ENCODE assay signal across 13 mouse cellular contexts in the genomic region with DNA sequence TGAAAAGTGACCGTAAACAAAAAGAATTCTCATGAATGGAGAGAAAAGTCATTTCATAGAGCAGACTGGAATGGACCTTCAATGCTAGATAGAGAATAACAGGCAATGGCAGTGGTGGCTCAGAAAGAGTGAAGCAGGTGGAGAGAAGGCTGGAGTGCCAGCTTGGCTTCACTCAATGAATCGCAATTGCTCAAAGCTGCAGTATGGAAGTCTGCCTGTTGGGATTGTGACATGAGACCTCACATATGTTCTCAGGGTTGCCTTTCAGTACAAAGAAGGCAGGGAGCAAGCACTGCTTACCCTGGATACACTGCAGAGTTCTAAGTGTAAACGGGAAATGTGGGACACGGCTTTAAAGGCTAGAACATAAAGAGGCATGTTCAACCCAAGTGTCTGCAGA.
"Had no signal": no experiment of that assay in that cellular context is flagged by ENCODE, and none has a peak within 500 bp of the region (broad histone marks: within the 10 kb centered on the region; RNA-seq: fewer than 3 reads in every experiment).

No protein-coding gene starts in this region.

- H3K27ac ChIP-seq: left cerebral cortex, adult 2 months; limb, embryonic 12.5 days; liver, embryonic 13.5 days; macrophage had no signal

- H3K4me2 ChIP-seq: limb, embryonic 12.5 days; liver, embryonic 13.5 days; lung, embryonic 15.5 days; midbrain, embryonic 11.5 days had no signal

- H3K36me3 ChIP-seq: limb, embryonic 12.5 days; liver, embryonic 13.5 days; lung, embryonic 15.5 days had no signal

- H3K9ac ChIP-seq: limb, embryonic 12.5 days; liver, embryonic 13.5 days; liver, postnatal 0 days; lung, embryonic 15.5 days had no signal

- H3K4me3 ChIP-seq: left cerebral cortex, adult 2 months; limb, embryonic 12.5 days; liver, embryonic 13.5 days; lung, embryonic 15.5 days; megakaryocyte, embryonic 14.5 days had no signal

- DNase-seq: kidney, adult 11 months; liver; liver, embryonic 13.5 days; liver, postnatal 0 days; right cerebral cortex, postnatal 14 days; thymus, postnatal 36 days had no signal

- ATAC-seq: liver, postnatal 0 days; midbrain, embryonic 16.5 days had no signal

- H3K9me3 ChIP-seq: limb, embryonic 12.5 days; liver, embryonic 13.5 days; lung, embryonic 15.5 days; megakaryocyte, embryonic 14.5 days had no signal

- H3K27me3 ChIP-seq: limb, embryonic 12.5 days; liver, embryonic 13.5 days; lung, embryonic 15.5 days; megakaryocyte, embryonic 14.5 days had no signal
